Mouse (Mus musculus): ENCODE measurements around the gene Blvrb. TPM values are rescaled to one million over a fixed set of nuclear protein-coding genes. Genes with fewer than 3 reads are reported as not detected.
A peak's percentile ranks its signal among the peaks of the same experiment; 100 is the strongest.

The Blvrb gene
- total RNA-seq, 1 experiment from 2014 or later, result 49.1 TPM

- peak; percentile 0; the same call in 1 of the 2 replicates for ATAC-seq (replicated peaks; ENCODE audit: insufficient number of reproducible peaks, low FRiP score, low TSS enrichment, poor library complexity, severe bottlenecking)
These were observed 1.0 kb upstream of the Blvrb start for GRCm38 (mm10) chr7:27446521-27447418.

GRCm38 (mm10) chr7:27448421-27449206 lies 836 bp downstream of the Blvrb start:
- no peak for ATAC-seq (replicated peaks; ENCODE audit: insufficient number of reproducible peaks, low FRiP score, low TSS enrichment, poor library complexity, severe bottlenecking)

- no peak for ATAC-seq (replicated peaks; ENCODE audit: insufficient number of reproducible peaks, low FRiP score, low TSS enrichment, poor library complexity, severe bottlenecking)
These were observed 1.6 kb downstream of the Blvrb start for GRCm38 (mm10) chr7:27449256-27449862.

- 0 out of 2 replicates have a peak, but pooled peaks have one; percentile 7 for ATAC-seq (replicated peaks; ENCODE audit: insufficient number of reproducible peaks, low FRiP score, low TSS enrichment, poor library complexity, severe bottlenecking)
These were observed 3.6 kb downstream of the Blvrb start for GRCm38 (mm10) chr7:27451359-27451758.

GRCm38 (mm10) chr7:27452206-27452770 lies 4.5 kb downstream of the Blvrb start:
- no peak for ATAC-seq (replicated peaks; ENCODE audit: insufficient number of reproducible peaks, low FRiP score, low TSS enrichment, poor library complexity, severe bottlenecking)

GRCm38 (mm10) chr7:27454461-27455121 lies 6.8 kb downstream of the Blvrb start:
- ATAC-seq (replicated peaks; ENCODE audit: insufficient number of reproducible peaks, low FRiP score, low TSS enrichment, poor library complexity, severe bottlenecking), result no peak

GRCm38 (mm10) chr7:27455273-27455672 lies 7.5 kb downstream of the Blvrb start:
- ATAC-seq (replicated peaks; ENCODE audit: insufficient number of reproducible peaks, low FRiP score, low TSS enrichment, poor library complexity, severe bottlenecking), result no peak

- ATAC-seq (replicated peaks; ENCODE audit: insufficient number of reproducible peaks, low FRiP score, low TSS enrichment, poor library complexity, severe bottlenecking), result no peak
These were observed 10.8 kb downstream of the Blvrb start for GRCm38 (mm10) chr7:27458614-27459013.

GRCm38 (mm10) chr7:27459640-27460039 lies 11.9 kb downstream of the Blvrb start:
- no peak for ATAC-seq (replicated peaks; ENCODE audit: insufficient number of reproducible peaks, low FRiP score, low TSS enrichment, poor library complexity, severe bottlenecking)

- no peak for ATAC-seq (replicated peaks; ENCODE audit: insufficient number of reproducible peaks, low FRiP score, low TSS enrichment, poor library complexity, severe bottlenecking)
These were observed 12.7 kb downstream of the Blvrb start for GRCm38 (mm10) chr7:27460477-27460876.

- no peak for ATAC-seq (replicated peaks; ENCODE audit: insufficient number of reproducible peaks, low FRiP score, low TSS enrichment, poor library complexity, severe bottlenecking)
These were observed 19.9 kb downstream of the Blvrb start for GRCm38 (mm10) chr7:27467648-27468047.

- no peak for ATAC-seq (replicated peaks; ENCODE audit: insufficient number of reproducible peaks, low FRiP score, low TSS enrichment, poor library complexity, severe bottlenecking)
These were observed 23.8 kb downstream of the Blvrb start for GRCm38 (mm10) chr7:27471390-27472120.

- ATAC-seq (replicated peaks; ENCODE audit: insufficient number of reproducible peaks, low FRiP score, low TSS enrichment, poor library complexity, severe bottlenecking), result no peak
These were observed 24.8 kb downstream of the Blvrb start for GRCm38 (mm10) chr7:27472596-27472995.

- ATAC-seq (replicated peaks; ENCODE audit: insufficient number of reproducible peaks, low FRiP score, low TSS enrichment, poor library complexity, severe bottlenecking), result peak; percentile 80
These were observed 25.5 kb downstream of the Blvrb start, which contains the start of gene Sertad3 for GRCm38 (mm10) chr7:27473156-27473834. TSS of gene Sertad3 (plus strand) at chr7:27473768.

- ATAC-seq (replicated peaks; ENCODE audit: insufficient number of reproducible peaks, low FRiP score, low TSS enrichment, poor library complexity, severe bottlenecking), result no peak
These were observed 26.2 kb downstream of the Blvrb start for GRCm38 (mm10) chr7:27473835-27474489.

- peak; percentile 82 for ATAC-seq (replicated peaks; ENCODE audit: insufficient number of reproducible peaks, low FRiP score, low TSS enrichment, poor library complexity, severe bottlenecking)
These were observed 26.7 kb downstream of the Blvrb start for GRCm38 (mm10) chr7:27474490-27474954.

- ATAC-seq (replicated peaks; ENCODE audit: insufficient number of reproducible peaks, low FRiP score, low TSS enrichment, poor library complexity, severe bottlenecking), result no peak
These were observed 27.8 kb downstream of the Blvrb start for GRCm38 (mm10) chr7:27475596-27475995.

All from monocyte, adult 5-6 weeks (primary cell).